Mouse (Mus musculus): ENCODE measurements around the gene Vsig10l. TPM values are rescaled to one million over a fixed set of nuclear protein-coding genes. Genes with fewer than 3 reads are reported as not detected.

Gene Vsig10l
- polyA plus RNA-seq, 1 experiment from 2014 or later: 6.1 TPM

DNA sequence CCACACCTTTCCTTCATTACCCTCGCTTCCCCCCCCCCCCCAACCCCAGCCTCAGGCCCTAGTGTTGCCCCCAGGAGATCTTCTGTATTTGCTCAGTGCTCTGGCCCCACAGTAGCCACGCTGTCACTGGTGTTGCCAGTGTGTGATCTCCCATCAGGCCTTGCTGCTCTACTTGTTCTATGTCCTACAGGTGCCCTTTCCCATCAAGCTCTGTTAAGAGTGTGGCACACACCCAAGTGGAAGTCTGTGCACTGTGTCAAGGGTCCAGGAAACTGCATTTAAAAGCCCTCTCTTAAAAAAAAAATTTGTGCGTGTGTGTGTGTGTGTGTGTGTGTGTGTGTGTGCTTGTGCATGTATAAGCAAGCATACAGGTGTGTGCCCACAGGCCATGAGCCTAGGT is 14.7 kb upstream of the Vsig10l start:
- H3K36me3 ChIP-seq (ENCODE audit: control insufficient read depth, insufficient read depth, low read length): peaks cover 3% of the 10 kb centered on the region; the same call in 1 of the 2 replicates
- no peak overlapping the region for H3K9ac ChIP-seq (replicated peaks; ENCODE audit: low read depth, low read length)
- peaks cover 7% of the 10 kb centered on the region; the same call in 1 of the 2 replicates for H3K4me1 ChIP-seq (ENCODE audit: control insufficient read depth, insufficient read depth, low read length)
- no peak overlapping the region for H3K4me3 ChIP-seq (ENCODE audit: low read depth, low read length)
- no peaks in the 10 kb centered on the region for H3K9me3 ChIP-seq (ENCODE audit: control insufficient read depth, low read depth, low read length)
- no peak overlapping the region for H3K27ac ChIP-seq (ENCODE audit: low read length)
- H3K27me3 ChIP-seq (ENCODE audit: control insufficient read depth, insufficient read depth, low read length): no peaks in the 10 kb centered on the region
- ATAC-seq (ENCODE audit: insufficient number of reproducible peaks, insufficient read depth, low FRiP score, low read depth): no peak
- H3K4me2 ChIP-seq (replicated peaks; ENCODE audit: low read depth, low read length): no peak overlapping the region
- WGBS: 91% methylated on average over 2 of the region's 3 CpGs

DNA sequence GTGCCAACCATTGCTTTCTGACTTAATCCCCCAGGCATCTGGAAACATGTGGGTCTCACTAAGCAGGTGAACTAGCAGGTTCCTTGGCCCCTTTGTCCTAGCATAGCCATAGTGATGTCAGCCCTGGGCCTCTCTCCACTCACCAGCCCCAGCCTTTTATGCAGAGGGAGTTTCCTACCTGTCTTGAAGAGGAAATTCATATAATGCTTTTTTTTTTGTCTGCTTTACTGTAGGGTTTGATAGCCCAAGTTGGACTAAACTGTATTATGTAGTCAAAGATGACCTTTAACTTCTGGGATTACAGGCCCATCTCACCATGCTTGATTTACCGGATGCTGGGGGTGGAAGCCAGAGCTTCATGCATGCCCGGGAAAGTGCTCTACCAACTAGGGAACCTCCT is 13.1 kb upstream of the Vsig10l start:
- no peak overlapping the region for H3K4me2 ChIP-seq (replicated peaks; ENCODE audit: low read depth, low read length)
- H3K27me3 ChIP-seq (ENCODE audit: control insufficient read depth, insufficient read depth, low read length): no peaks in the 10 kb centered on the region
- H3K9ac ChIP-seq (replicated peaks; ENCODE audit: low read depth, low read length): no peak overlapping the region
- H3K27ac ChIP-seq (ENCODE audit: low read length): no peak overlapping the region
- 0 out of 2 replicates have a peak, but pooled peaks cover 2% of the 10 kb centered on the region for H3K4me1 ChIP-seq (ENCODE audit: control insufficient read depth, insufficient read depth, low read length)
- 100% methylated on average over 2 of the region's 2 CpGs for WGBS
- no peaks in the 10 kb centered on the region for H3K9me3 ChIP-seq (ENCODE audit: control insufficient read depth, low read depth, low read length)
- no peak overlapping the region for H3K4me3 ChIP-seq (ENCODE audit: low read depth, low read length)
- peaks cover 17% of the 10 kb centered on the region for H3K36me3 ChIP-seq (ENCODE audit: control insufficient read depth, insufficient read depth, low read length)
- no peak for ATAC-seq (ENCODE audit: insufficient number of reproducible peaks, insufficient read depth, low FRiP score, low read depth)

DNA sequence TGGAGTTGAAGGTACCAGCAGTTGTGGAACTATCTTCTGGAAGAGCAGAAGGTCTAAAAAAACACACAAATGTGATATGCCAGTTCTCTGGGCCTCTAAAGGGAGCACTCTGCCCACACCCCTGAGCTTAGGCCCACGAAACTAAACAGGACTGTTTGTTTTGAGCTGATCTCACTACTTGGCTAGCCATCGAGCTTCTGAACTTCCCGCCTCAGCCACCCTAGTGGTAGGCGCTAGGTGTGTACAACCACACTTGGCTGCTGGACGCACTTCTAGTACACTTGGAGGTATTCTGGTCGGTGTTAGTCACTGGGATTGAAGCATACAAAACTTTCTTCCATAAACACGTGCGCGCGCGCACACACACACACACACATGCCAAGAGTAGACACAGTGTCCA is 11.2 kb upstream of the Vsig10l start:
- no peak overlapping the region for H3K4me2 ChIP-seq (replicated peaks; ENCODE audit: low read depth, low read length)
- H3K9me3 ChIP-seq (ENCODE audit: control insufficient read depth, low read depth, low read length): no peaks in the 10 kb centered on the region
- WGBS: 91% methylated on average over 11 of the region's 11 CpGs
- H3K27me3 ChIP-seq (ENCODE audit: control insufficient read depth, insufficient read depth, low read length): no peaks in the 10 kb centered on the region
- H3K9ac ChIP-seq (replicated peaks; ENCODE audit: low read depth, low read length): no peak overlapping the region
- H3K4me3 ChIP-seq (ENCODE audit: low read depth, low read length): no peak overlapping the region
- H3K36me3 ChIP-seq (ENCODE audit: control insufficient read depth, insufficient read depth, low read length): peaks cover 21% of the 10 kb centered on the region
- no peaks in the 10 kb centered on the region for H3K4me1 ChIP-seq (ENCODE audit: control insufficient read depth, insufficient read depth, low read length)
- no peak for ATAC-seq (ENCODE audit: insufficient number of reproducible peaks, insufficient read depth, low FRiP score, low read depth)
- no peak overlapping the region for H3K27ac ChIP-seq (ENCODE audit: low read length)

DNA sequence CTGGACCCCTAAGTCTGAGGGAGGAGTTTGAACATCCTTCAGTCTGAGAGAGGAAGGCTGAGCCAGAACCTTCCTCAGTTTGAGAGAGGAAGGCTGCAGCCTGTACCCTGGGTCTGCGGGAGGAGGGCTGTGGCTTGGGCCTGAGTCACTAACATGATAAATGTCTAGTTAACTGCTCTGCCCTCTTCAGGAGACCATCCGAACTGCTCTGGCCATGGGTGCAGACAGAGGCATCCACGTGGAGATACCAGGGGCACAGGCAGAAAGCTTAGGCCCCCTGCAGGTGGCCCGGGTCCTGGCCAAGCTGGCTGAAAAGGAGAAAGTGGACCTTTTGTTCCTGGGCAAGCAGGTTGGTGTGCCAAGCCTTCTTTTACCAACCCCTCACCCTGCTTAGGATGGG is 10.3 kb upstream of the Vsig10l start:
- no peaks in the 10 kb centered on the region for H3K27me3 ChIP-seq (ENCODE audit: control insufficient read depth, insufficient read depth, low read length)
- no peaks in the 10 kb centered on the region for H3K4me1 ChIP-seq (ENCODE audit: control insufficient read depth, insufficient read depth, low read length)
- H3K36me3 ChIP-seq (ENCODE audit: control insufficient read depth, insufficient read depth, low read length): peaks cover 21% of the 10 kb centered on the region
- no peak overlapping the region for H3K4me2 ChIP-seq (replicated peaks; ENCODE audit: low read depth, low read length)
- WGBS: 35% methylated on average over 4 of the region's 4 CpGs
- no peak overlapping the region for H3K9ac ChIP-seq (replicated peaks; ENCODE audit: low read depth, low read length)
- no peak overlapping the region for H3K27ac ChIP-seq (ENCODE audit: low read length)
- no peak overlapping the region for H3K4me3 ChIP-seq (ENCODE audit: low read depth, low read length)
- H3K9me3 ChIP-seq (ENCODE audit: control insufficient read depth, low read depth, low read length): no peaks in the 10 kb centered on the region
- no peak for ATAC-seq (ENCODE audit: insufficient number of reproducible peaks, insufficient read depth, low FRiP score, low read depth)

DNA sequence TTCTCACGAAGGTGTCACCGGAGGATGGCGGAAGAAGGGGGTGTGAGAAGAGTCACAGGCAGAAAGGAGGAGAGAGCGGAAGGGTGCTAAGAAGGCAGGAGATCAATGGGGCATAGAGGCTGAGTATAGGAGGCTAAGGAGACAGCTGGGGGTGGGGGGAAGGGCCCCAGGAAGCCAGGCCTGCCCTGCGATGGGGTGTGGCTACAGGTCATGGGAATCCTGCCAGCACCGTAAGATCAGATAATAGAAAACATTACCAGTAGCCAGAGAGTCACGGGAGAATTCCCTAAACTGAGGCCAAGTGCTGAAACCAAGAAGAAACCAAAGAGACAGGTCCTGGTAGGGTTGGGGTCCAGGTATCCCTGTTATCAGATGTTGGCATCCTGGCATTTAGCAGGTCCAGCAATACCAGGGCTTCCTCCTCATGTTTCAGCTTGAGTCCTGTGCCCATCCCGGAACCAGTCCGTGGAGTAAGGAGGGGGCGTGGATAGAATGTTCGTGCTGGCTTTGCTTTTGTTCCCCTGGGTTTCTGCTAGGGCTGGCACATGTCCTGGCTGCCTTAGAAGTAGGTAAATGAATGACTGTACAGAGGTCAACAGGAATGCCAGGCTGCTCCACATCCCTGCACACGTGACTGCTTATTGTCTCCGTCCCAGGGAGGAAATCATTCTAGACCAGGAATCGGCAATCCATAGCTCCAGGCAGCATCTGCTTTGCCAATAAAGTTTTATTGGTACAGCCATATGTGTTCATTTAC is 9.2 kb upstream of the Vsig10l start:
- Histone ChIP-seq H3K4me2 (replicated peaks; ENCODE audit: low read depth, low read length) (no peak overlapping the region), H3K4me3 (ENCODE audit: low read depth, low read length) (no peak overlapping the region), H3K4me1 (ENCODE audit: control insufficient read depth, insufficient read depth, low read length) (no peaks in the 10 kb centered on the region), H3K36me3 (ENCODE audit: control insufficient read depth, insufficient read depth, low read length) (peaks cover 21% of the 10 kb centered on the region), H3K9me3 (ENCODE audit: control insufficient read depth, low read depth, low read length) (no peaks in the 10 kb centered on the region), H3K27me3 (ENCODE audit: control insufficient read depth, insufficient read depth, low read length) (no peaks in the 10 kb centered on the region), H3K27ac (ENCODE audit: low read length) (no peak overlapping the region), H3K9ac (replicated peaks; ENCODE audit: low read depth, low read length) (no peak overlapping the region)
- no peak for ATAC-seq (ENCODE audit: insufficient number of reproducible peaks, insufficient read depth, low FRiP score, low read depth)
- WGBS: 85% methylated on average over 14 of the region's 14 CpGs

DNA sequence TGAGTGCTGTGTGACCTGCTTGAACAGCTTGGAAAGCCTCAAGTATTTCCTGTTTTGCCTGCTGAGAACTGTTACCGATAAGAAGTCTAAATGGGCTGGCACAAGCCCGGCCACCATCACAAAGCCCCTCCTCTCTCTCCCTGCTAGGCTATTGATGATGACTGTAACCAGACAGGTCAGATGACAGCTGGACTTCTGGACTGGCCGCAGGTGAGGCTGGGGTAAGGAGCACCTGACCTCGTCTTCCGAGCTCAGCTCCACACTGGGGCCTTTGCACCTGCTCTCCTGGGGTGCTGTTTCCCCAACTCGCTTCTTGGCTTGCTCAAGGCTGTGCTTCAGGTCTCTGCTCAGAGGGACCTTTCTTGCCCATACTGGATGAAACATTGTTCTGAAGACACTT is 8.6 kb upstream of the Vsig10l start:
- H3K36me3 ChIP-seq (ENCODE audit: control insufficient read depth, insufficient read depth, low read length): peaks cover 21% of the 10 kb centered on the region
- WGBS: 87% methylated on average over 6 of the region's 6 CpGs
- no peak for ATAC-seq (ENCODE audit: insufficient number of reproducible peaks, insufficient read depth, low FRiP score, low read depth)
- no peak overlapping the region for H3K4me3 ChIP-seq (ENCODE audit: low read depth, low read length)
- H3K9me3 ChIP-seq (ENCODE audit: control insufficient read depth, low read depth, low read length): no peaks in the 10 kb centered on the region
- no peak overlapping the region for H3K27ac ChIP-seq (ENCODE audit: low read length)
- no peak overlapping the region for H3K9ac ChIP-seq (replicated peaks; ENCODE audit: low read depth, low read length)
- no peak overlapping the region for H3K4me2 ChIP-seq (replicated peaks; ENCODE audit: low read depth, low read length)
- no peaks in the 10 kb centered on the region for H3K4me1 ChIP-seq (ENCODE audit: control insufficient read depth, insufficient read depth, low read length)
- no peaks in the 10 kb centered on the region for H3K27me3 ChIP-seq (ENCODE audit: control insufficient read depth, insufficient read depth, low read length)

DNA sequence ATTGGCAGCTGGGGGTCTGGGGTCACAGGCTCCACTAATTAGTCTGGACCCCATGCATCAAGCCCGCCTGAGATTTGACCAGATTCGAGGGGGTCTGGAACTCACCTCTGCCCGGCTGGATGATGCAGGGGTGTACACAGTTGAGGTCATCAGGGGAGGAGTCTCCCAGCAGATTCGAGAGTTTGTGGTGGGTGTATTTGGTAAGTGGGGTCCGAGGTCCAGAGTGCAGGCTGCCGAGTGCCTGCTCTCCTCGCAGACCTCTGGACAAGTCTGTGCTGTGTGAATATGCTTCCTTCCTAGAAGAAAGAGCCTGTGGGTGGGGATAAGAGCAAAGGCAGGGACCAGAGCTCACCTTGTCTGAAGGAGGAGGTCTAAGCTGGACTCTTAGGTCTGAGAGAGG is 1.0 kb downstream of the Vsig10l start:
- Histone ChIP-seq H3K36me3 (ENCODE audit: control insufficient read depth, insufficient read depth, low read length) (no peaks in the 10 kb centered on the region), H3K4me1 (ENCODE audit: control insufficient read depth, insufficient read depth, low read length) (no peaks in the 10 kb centered on the region), H3K9ac (replicated peaks; ENCODE audit: low read depth, low read length) (no peak overlapping the region), H3K9me3 (ENCODE audit: control insufficient read depth, low read depth, low read length) (no peaks in the 10 kb centered on the region), H3K4me3 (ENCODE audit: low read depth, low read length) (no peak overlapping the region), H3K4me2 (replicated peaks; ENCODE audit: low read depth, low read length) (no peak overlapping the region), H3K27ac (ENCODE audit: low read length) (no peak overlapping the region), H3K27me3 (ENCODE audit: control insufficient read depth, insufficient read depth, low read length) (no peaks in the 10 kb centered on the region)
- 76% methylated on average over 7 of the region's 7 CpGs for WGBS
- no peak for ATAC-seq (ENCODE audit: insufficient number of reproducible peaks, insufficient read depth, low FRiP score, low read depth)

DNA sequence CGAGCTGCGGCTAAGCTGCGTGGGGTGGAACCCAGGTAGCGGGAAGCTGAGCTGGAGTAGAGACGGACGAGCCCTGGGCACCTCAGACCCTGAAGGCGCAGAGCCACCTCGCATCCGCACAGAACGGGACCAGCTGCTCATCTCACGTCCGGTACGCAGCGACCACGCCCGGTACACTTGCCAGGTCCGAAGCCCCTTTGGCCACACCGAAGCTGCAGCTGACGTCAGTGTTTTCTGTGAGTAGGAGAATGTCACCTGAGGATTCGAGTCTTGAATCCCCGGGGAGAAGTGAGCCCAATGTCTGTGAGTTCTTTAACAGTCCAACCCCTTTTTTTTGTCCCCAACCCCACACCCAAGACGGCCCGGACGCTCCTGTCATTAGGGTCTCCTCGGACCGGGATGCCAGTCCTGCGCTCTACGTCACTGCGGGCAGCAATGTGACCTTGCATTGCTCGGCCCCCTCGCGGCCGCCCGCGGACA is 2.0 kb downstream of the Vsig10l start:
- Histone ChIP-seq H3K9me3 (ENCODE audit: control insufficient read depth, low read depth, low read length) (no peaks in the 10 kb centered on the region), H3K9ac (replicated peaks; ENCODE audit: low read depth, low read length) (no peak overlapping the region), H3K27me3 (ENCODE audit: control insufficient read depth, insufficient read depth, low read length) (no peaks in the 10 kb centered on the region), H3K36me3 (ENCODE audit: control insufficient read depth, insufficient read depth, low read length) (no peaks in the 10 kb centered on the region), H3K4me1 (ENCODE audit: control insufficient read depth, insufficient read depth, low read length) (no peaks in the 10 kb centered on the region), H3K4me2 (replicated peaks; ENCODE audit: low read depth, low read length) (peak overlapping the region; percentile 87), H3K4me3 (ENCODE audit: low read depth, low read length) (peak overlapping the region; percentile 39), H3K27ac (ENCODE audit: low read length) (no peak overlapping the region)
- WGBS: 6% methylated on average over 35 of the region's 35 CpGs
- ATAC-seq (ENCODE audit: insufficient number of reproducible peaks, insufficient read depth, low FRiP score, low read depth): no peak
